Mouse (Mus musculus): ENCODE data around the gene Rep15. TPM values are rescaled to one million over a fixed set of nuclear protein-coding genes. Genes with fewer than 3 reads are reported as not detected.
A peak's percentile ranks its signal among the peaks of the same experiment; 100 is the strongest.

The Rep15 gene
- total RNA-seq, 2 experiments from 2014 or later, result 0.72 to 0.97 TPM

- no peak for DNase-seq
Measured at GRCm38 (mm10) chr6:147030096-147030885, 2.1 kb upstream of the Rep15 start.

- peak; percentile 95 for DNase-seq
Measured at GRCm38 (mm10) chr6:147042291-147043290, 10.2 kb downstream of the Rep15 start, which contains the start of gene Mrps35. Gene Mrps35, plus strand, starts transcription at chr6:147042764.

GRCm38 (mm10) chr6:147043633-147044032, 11.2 kb downstream of the Rep15 start:
- DNase-seq, result no peak

- no peak for DNase-seq
Measured at GRCm38 (mm10) chr6:147049239-147049805, 16.9 kb downstream of the Rep15 start.

GRCm38 (mm10) chr6:147051666-147052065, 19.3 kb downstream of the Rep15 start:
- DNase-seq, result no peak

- DNase-seq, result no peak
Measured at GRCm38 (mm10) chr6:147052440-147052839, 20.1 kb downstream of the Rep15 start.

- DNase-seq, result no peak
Measured at GRCm38 (mm10) chr6:147053785-147054646, 21.6 kb downstream of the Rep15 start.

- DNase-seq, result no peak
Measured at GRCm38 (mm10) chr6:147055374-147055977, 23.1 kb downstream of the Rep15 start.

- DNase-seq, result no peak
Measured at GRCm38 (mm10) chr6:147059326-147059725, 26.9 kb downstream of the Rep15 start.

GRCm38 (mm10) chr6:147061630-147062029, 29.2 kb downstream of the Rep15 start:
- no peak for DNase-seq

- no peak for DNase-seq
Measured at GRCm38 (mm10) chr6:147062034-147062433, 29.6 kb downstream of the Rep15 start.

GRCm38 (mm10) chr6:147062694-147063093, 30.3 kb downstream of the Rep15 start:
- no peak for DNase-seq

GRCm38 (mm10) chr6:147064226-147064943, 32.0 kb downstream of the Rep15 start:
- no peak for DNase-seq

GRCm38 (mm10) chr6:147064944-147065261, 32.5 kb downstream of the Rep15 start:
- DNase-seq, result peak; percentile 64

- DNase-seq, result no peak
Measured at GRCm38 (mm10) chr6:147075808-147076387, 43.5 kb downstream of the Rep15 start.

GRCm38 (mm10) chr6:147076878-147077277, 44.5 kb downstream of the Rep15 start:
- DNase-seq, result no peak

GRCm38 (mm10) chr6:147079919-147080318, 47.5 kb downstream of the Rep15 start:
- no peak for DNase-seq

Data from adrenal gland, postnatal 10 days (tissue).